Mouse (Mus musculus) ES-Bruce4 (cell line): ENCODE results near the gene C1qtnf1. TPM values are rescaled to one million over a fixed set of nuclear protein-coding genes. Genes with fewer than 3 reads are reported as not detected.

ENCODE experiments used
- H3K27ac ChIP-seq: 2 replicates; pipeline ENCODE4 v1.5.1; 2012; ENCODE audit warnings: low read length, inconsistent platforms; ENCODE audit not compliant: insufficient read depth
- H3K27me3 ChIP-seq: 2 replicates; pipeline ENCODE4 v1.6.1; 2012; ENCODE audit warnings: mild to moderate bottlenecking, low read length, inconsistent platforms; ENCODE audit not compliant: control insufficient read depth, poor library complexity, insufficient read depth, severe bottlenecking
- H3K36me3 ChIP-seq: 2 replicates; pipeline ENCODE4 v1.6.1; 2012; ENCODE audit warnings: inconsistent platforms, mild to moderate bottlenecking, low read length, moderate library complexity; ENCODE audit not compliant: control insufficient read depth, poor library complexity, insufficient read depth, severe bottlenecking
- H3K4me1 ChIP-seq: one replicate; pipeline ENCODE4 v1.8.1; 2011; ENCODE audit warnings: low read length; ENCODE audit not compliant: control insufficient read depth, insufficient read depth
- H3K4me3 ChIP-seq: 2 replicates; pipeline ENCODE4 v1.5.1; 2011; ENCODE audit warnings: low read depth, mild to moderate bottlenecking, low read length
- H3K9ac ChIP-seq: 2 replicates; pipeline ENCODE4 v1.6.1; 2012; ENCODE audit warnings: low read depth, mild to moderate bottlenecking, inconsistent platforms; ENCODE audit not compliant: poor library complexity, severe bottlenecking
- H3K9me3 ChIP-seq: replicated peaks from 2 replicates; pipeline ENCODE4 v1.6.1; 2012; ENCODE audit warnings: mild to moderate bottlenecking, low read length, inconsistent platforms; ENCODE audit not compliant: control insufficient read depth, poor library complexity, insufficient read depth, severe bottlenecking
- CTCF ChIP-seq: IDR thresholded peaks from one replicate; pipeline ENCODE4 v1.8.1; 2011; ENCODE audit warnings: low read depth, low read length
- EP300 ChIP-seq: IDR thresholded peaks from 2 replicates; pipeline ENCODE4 v1.6.1; 2011; ENCODE audit warnings: low read depth, low read length; ENCODE audit not compliant: insufficient read depth
- POLR2A ChIP-seq: IDR thresholded peaks from one replicate; pipeline ENCODE4 v1.8.1; 2011; ENCODE audit warnings: low read length; ENCODE audit not compliant: insufficient read depth
- polyA plus RNA-seq: library from polyadenylated mRNA; stranded (reverse); fragments of >200 nt; gene quantifications from 2 replicates; pipeline ENCODE4 v1.2.4, GENCODE M21; 2011; ENCODE audit warnings: low read depth; ENCODE audit not compliant: missing spikeins, insufficient read depth, insufficient read length

The C1qtnf1 gene
- polyA plus RNA-seq, 1 experiment = 2.4 TPM

DNA sequence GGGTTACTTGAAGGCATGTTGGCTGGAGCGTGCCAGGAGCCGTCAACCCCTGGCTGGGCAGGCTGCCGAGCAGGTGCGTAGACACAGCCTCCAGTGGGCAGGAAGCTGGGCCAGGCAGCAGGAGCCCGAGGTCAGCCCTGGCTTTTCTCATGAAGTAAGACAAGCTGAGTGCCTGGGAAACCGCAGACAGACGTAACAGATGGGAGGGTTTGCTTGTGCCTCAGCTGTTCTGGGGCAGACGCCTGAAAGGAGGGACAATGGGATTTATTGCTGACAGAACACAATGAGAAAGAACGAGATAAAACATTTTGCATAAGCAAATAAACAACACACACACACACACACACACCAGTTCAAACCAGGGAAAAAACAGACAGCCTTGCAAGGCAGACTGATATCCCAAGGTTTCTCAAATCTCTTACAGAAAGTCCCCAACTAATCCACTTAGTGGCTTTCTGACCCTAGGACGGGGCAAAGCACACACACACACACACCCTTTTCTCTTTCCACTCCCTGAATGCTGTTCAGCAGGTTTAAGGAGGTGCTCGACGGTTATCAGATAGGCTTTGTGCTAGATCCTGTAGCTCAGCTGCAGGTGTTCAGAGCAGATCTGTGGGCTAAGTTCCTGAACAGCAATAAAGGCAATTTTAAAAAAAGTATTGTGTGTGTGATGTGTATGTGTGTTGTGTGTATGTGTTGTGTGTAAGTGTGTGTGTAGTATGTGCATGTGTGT, 42.4 kb downstream of the C1qtnf1 start:
- H3K9me3 ChIP-seq = no peaks in the 10 kb centered on the region

DNA sequence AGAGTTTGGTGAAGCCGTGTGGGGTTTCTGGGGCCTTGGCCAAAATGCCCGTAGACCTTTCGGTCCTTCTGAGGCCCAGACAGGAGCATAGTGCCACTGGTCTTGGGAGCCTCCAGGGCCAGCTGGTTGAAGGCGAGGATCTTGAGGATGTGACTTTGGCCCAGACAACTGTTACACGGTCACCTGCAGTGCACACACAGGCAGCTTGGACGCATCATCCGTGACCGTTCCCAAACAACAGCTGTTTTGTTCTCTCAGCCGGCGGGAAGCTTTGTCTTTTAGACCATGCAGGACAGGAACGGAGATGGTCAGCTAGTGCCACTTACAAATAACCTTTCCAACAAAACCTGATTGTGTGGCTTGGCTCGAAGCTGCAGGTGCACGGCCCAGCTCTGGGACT, 43.7 kb downstream of the C1qtnf1 start:
- H3K27me3 ChIP-seq = no peaks in the 10 kb centered on the region
- TF ChIP-seq POLR2A = no peak
- no peak for TF ChIP-seq EP300
- no peak for TF ChIP-seq CTCF

More for the DNA sequence above, 42.4 kb downstream of the C1qtnf1 start:
- H3K4me3 ChIP-seq = no peak overlapping the region
- H3K9ac ChIP-seq = no peak overlapping the region
- no peak overlapping the region for H3K27ac ChIP-seq
- H3K27me3 ChIP-seq = no peaks in the 10 kb centered on the region
- H3K4me1 ChIP-seq = peaks cover 7% of the 10 kb centered on the region
- no peak for TF ChIP-seq POLR2A
- no peak for TF ChIP-seq EP300
- no peak for TF ChIP-seq CTCF
- no peaks in the 10 kb centered on the region for H3K36me3 ChIP-seq

DNA sequence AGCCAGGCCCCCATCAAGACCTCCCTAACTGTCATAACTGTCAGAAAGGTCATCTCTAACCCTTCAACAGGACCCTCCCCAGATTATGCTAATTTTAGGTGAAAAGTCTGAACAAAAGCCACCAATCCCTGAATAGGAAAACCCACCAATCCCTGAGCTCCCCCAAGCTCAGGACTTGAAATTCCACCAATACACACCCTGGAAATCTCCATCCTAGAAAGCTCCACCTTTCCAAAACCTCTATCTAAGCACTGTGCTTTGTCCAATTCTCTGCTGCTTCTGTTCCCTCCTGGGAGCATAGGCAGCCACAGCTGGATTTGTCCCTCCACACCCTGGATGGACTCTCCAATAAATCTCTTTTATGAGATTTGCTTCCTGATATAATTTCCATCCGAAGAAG, 45.2 kb downstream of the C1qtnf1 start:
- 0 out of 2 replicates have a peak overlapping the region, but pooled peaks have one; percentile 7 for H3K4me3 ChIP-seq
- peak overlapping the region; percentile 85 for H3K27ac ChIP-seq
- no peaks in the 10 kb centered on the region for H3K27me3 ChIP-seq
- H3K36me3 ChIP-seq = no peaks in the 10 kb centered on the region
- peak overlapping the region; percentile 24; the same call in 1 of the 2 replicates for H3K9ac ChIP-seq
- H3K4me1 ChIP-seq = peaks cover 8% of the 10 kb centered on the region
- TF ChIP-seq POLR2A = no peak
- no peak for TF ChIP-seq EP300
- TF ChIP-seq CTCF = no peak
- no peaks in the 10 kb centered on the region for H3K9me3 ChIP-seq

More for the DNA sequence above, 43.7 kb downstream of the C1qtnf1 start:
- Histone ChIP-seq H3K9ac (no peak overlapping the region), H3K9me3 (no peaks in the 10 kb centered on the region), H3K4me3 (no peak overlapping the region), H3K4me1 (peaks cover 8% of the 10 kb centered on the region), H3K36me3 (no peaks in the 10 kb centered on the region), H3K27ac (no peak overlapping the region)

DNA sequence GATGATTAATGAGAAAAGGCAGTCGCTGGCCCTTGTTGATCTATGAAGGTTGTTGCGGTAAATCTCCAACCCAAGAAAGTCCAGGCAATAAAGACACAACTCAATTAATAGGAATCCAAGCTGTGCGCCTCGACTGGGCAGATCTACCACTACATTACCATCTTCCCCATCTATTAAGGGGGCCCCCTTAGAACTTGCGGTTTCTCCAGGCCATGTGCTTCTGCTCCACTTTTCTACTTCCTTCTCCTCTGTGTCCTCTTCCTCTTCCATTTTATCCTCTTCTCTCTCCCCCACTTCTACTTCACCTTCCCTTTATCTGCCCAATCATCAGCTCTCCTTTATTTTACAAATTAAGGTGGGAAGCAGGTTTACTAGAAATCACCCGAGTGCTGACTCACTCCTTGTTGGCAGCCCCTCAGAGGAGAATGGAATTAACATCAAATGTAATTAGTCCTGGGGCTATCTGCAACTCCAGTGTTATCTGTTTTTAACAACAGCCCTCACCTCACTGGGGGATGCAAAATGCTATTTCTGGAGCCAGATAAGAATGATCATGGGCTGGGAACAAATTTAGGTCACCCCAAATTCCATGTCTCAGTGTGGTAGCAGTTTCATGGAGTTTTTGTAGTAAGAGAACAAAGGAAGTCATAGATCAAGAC, 46.0 kb downstream of the C1qtnf1 start:
- peak overlapping the region; percentile 85 for H3K27ac ChIP-seq
- no peaks in the 10 kb centered on the region for H3K27me3 ChIP-seq
- H3K4me3 ChIP-seq = no peak overlapping the region
- no peaks in the 10 kb centered on the region for H3K9me3 ChIP-seq
- H3K4me1 ChIP-seq = peaks cover 8% of the 10 kb centered on the region
- H3K9ac ChIP-seq = peak overlapping the region; percentile 24
- TF ChIP-seq POLR2A (no peak), EP300 (no peak), CTCF (no peak)
- H3K36me3 ChIP-seq = no peaks in the 10 kb centered on the region

DNA sequence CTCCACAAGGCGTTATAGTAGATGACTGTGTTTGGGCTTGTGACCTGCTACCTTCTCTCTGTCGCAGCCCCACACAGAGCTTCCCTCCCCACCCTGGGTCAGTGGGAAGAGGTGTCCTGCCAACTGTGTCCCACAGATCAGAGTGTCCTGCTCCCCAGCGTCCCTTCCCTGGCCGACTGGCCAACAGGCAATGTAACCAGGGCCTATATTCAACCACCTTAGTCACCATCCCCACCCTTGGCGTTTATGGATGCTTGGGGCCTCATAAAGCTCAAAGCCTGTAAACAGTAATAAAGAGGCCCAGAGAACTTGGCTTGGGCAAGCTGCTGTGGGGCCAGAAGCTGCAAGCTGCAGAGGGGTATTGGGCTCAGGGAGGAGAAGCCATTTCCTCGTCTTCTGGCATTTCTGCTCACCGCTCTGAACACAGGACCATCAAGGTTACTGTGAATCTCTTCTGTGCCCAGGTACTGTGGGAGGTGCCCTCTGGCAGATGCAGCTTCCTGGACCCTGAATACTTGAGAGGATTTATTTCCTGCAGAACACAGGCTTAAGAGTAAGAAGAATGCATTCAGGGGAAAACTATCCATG, 47.6 kb downstream of the C1qtnf1 start:
- Histone ChIP-seq H3K4me3 (no peak overlapping the region), H3K27ac (no peak overlapping the region), H3K9me3 (no peaks in the 10 kb centered on the region), H3K36me3 (no peaks in the 10 kb centered on the region), H3K4me1 (peaks cover 8% of the 10 kb centered on the region), H3K27me3 (no peaks in the 10 kb centered on the region), H3K9ac (no peak overlapping the region)
- TF ChIP-seq CTCF = no peak
- TF ChIP-seq EP300 = no peak
- no peak for TF ChIP-seq POLR2A
